Mouse (Mus musculus): ENCODE results near the gene Psma4.
A peak's percentile ranks its signal among the peaks of the same experiment; 100 is the strongest.
"Not testable (repeated sequence)": the region's sequence is repeated elsewhere in the genome, so short reads cannot be mapped to it uniquely, and the experiment has no call there.

Psma4 gene

DNA sequence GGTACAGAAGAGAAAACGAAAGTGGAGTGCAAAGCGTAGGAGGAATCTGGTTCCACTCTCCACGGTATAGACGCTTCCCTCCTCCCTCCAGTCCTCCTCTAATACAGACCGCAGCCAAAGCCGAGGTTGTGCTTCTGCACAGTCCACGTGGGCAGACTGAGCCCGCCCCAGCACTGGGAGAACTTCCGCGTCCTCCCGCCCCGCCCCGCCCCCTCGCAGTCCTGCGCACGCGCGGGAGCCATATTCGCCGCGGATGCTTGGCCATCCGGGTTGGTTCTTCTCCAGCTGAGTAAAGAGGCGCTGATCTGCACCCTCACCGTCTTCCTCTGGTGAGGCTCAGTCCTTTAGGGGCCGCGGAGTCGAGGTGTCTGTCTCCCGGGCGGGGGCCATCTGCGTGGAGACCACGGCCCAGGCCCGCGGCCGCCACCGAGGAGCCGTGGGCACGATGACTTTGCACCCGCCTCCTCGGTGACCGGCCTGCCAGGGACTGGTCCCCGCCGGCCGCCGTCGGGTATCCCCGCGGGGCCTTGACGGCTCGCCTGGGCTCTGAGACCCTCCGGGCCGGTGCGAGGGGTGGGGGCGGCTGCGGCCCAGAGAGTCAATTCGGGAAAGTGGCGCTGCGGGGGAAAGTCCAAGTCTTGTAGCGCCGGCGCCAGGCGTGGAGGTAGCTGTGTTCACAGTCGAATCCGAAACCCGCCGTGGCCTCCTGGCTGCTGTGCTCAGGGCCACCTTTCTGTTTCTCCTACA lies at the start of gene Psma4, which contains the start of gene AY074887:
Gene Psma4, plus strand, starts transcription at position 216 of the 747 bp plus-strand sequence.
Gene AY074887, minus strand, starts transcription at position 424 of the 747 bp plus-strand sequence.
- peak; percentile 74 for DNase-seq (ENCODE audit: low read depth)

DNA sequence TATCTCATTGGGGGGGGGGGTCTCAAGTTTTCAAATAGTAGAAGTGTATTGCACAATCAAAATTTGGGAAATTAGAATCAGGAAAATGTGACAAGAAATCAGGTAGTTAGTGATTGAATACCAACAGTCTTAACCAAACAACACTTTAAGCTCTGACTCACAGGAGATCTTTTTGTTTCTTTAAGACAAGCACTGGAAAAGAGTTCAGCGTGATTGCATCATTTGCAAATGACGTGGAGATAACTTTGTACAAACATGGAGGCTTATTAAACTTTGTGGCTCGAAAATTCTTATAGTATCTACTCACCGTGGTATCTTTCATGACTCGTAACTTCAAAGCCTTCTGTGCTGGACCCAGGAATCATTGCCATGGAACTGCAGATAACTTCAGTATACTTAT lies 41.1 kb upstream of the Psma4 start:
- DNase-seq (ENCODE audit: low read depth), result no peak

DNA sequence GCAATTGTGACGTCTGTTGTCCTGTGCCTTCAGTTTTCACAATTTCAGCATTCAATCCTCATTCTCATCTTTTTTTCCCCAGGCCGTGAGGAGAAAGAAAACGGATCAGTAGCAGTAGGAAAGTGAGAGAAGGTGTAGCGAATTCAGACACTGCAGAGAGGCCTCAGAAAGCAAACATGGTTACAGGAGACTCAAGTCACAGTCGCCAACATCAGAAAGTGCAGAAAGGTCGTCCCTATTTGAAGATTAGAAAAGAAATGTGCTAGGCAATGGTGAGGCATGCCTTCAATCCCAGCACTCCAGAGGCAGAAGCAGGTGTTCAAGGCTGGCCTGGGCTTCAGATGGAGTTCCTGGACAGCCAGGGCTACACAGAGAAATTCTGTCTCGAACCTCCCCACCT lies 35.0 kb upstream of the Psma4 start:
- DNase-seq (ENCODE audit: low read depth), result no peak

DNA sequence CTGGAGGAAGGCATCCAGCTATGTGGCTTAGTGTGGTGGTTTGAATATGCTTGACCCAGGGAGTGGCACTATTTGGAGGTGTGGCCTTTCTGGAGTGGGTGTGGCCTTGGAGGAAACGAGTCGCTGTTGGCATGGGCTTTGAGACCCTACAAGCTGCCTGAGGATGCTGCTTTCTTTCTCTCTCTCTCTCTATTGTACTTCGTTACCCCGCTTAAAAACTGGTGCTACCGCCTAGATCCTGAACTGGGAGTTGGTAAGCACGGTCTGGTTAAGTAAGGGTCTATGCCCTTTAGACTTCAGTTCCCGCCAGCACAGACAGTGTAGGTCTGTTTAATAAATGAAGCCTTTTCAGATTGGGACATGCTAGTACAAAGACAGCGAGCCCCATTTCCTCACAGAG lies 34.2 kb upstream of the Psma4 start:
- DNase-seq (ENCODE audit: low read depth), result no peak

DNA sequence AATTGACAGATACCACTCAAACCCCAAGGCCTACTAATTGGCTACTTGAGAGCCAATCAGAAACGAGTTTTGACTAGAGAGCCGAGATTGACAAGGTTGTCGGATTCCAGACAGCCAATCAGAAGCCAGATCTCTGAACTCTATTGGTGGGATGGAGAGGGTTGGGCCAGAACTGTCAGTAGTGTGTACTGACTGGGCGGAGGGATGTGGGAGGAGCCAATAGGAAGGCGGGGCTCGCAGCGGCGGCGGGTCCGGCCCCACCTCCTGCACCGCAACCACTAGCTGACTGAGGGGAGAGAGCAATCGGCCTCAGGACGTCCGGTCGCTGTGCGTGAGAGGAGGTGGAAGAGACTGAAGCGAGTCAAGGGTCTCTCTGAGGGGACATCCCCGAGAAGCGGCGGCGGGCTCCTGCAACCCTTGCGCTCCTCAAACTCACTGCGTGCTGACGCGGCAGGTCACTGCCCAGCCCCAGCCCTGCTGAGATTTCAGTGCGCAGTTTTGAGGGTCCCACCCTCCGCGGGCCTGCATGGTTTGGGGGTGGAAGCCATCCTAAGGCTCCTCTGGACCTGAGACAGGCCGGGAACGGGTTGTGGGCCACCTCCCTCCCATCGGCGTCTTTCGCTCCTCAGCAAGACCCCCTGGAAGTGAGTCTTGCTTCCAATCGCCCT lies 33.4 kb upstream of the Psma4 start, which contains the start of gene Hykk:
Gene Hykk, plus strand, starts transcription at position 274 of the 668 bp plus-strand sequence.
- DNase-seq (ENCODE audit: low read depth), result peak; percentile 92

DNA sequence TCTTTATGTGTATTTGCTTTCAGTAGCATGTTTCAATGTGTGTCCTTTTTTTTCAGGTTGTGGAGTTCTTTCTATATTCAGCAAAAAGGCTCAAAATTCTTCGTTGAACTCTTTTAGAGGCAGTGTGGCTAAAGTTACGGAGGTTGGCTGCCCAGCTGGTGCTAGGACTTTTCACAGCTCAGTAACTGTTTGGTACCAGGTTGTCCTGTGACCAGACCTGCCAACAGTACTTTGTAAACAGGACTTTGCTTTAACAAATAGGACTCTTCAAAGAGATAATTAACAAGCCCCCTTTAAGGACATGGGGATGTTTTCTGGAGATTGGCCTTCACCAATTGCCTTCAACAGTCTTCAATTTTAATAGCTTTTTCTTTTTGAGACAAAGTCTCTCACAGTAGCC lies 32.4 kb upstream of the Psma4 start:
- no peak for DNase-seq (ENCODE audit: low read depth)

DNA sequence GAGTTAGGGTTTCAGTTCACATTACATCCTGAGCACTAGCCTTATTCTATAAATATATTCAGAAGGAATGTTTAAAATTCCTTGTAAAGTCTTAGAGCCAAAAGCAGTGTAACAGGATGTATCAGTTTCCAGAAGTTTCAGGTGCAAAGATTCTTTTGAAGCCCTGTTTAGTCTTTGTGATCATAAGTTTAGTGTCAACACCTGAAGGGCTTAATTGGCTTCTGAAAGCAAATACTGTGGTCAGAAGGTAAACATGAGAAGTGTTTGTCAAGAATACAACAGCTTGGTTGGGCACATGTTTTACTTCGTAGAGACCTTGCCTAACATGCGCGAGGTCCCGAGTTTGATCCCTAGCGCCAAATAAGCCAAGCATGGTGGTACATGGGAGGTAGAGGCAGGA lies 31.8 kb upstream of the Psma4 start:
- DNase-seq (ENCODE audit: low read depth), result no peak

DNA sequence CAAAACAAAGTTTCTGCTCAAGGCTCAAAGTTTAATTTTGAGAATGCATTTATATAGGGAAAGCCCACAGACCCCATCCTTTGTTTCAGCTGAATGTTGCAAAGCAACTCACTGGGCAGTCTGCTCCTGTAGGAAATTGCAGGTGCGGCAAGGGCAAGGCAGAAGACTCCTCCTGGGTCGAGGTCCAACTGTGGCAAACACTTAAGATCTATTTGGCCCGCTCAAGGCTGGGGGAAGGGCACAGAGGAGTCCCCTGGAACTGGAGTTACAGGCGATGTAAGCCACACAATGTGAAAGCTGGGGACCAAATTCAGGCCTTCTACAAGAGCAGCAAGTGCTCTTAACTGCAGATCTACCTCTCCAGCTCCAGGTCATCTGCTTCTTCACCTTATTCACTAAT lies 30.6 kb upstream of the Psma4 start:
- DNase-seq (ENCODE audit: low read depth), result no peak

DNA sequence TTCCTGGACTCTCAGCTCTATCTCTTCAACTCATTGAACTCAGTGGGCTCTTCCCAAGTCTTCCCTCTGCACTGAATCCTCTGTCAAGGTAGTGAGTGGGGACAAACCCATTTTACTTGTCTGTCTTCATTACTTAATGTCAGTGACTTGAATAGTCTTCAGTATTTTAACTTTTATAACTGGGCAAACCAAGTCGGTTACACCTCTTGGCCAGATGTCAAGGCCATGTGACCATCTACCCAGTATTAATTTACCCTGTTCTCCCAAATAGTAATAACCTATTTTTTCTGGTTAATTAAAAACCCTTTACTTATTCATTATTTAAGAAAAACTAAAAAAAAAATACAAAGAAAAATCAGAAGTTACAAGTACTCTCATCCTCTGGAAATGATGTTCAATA lies 19.8 kb upstream of the Psma4 start:
- DNase-seq (ENCODE audit: low read depth), result no peak

DNA sequence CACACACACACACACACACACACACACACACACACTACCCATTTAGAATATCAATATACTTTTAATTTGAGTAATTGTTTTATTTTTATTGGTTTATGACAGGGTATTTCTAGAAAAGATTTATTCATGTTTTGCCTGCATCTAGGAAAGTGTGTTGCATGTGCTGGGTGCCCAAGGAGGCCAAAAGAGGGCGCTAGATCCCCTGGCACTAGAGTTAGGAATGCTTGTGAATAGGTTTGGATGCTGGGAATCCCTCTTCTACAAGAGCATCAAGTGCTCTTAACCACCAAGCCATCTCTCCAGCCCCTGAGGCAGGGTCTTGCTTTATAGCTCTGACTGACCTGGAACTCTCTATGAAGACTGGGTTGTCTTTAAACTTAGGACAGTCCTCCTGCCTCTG lies 18.8 kb upstream of the Psma4 start:
- DNase-seq (ENCODE audit: low read depth), result no peak

DNA sequence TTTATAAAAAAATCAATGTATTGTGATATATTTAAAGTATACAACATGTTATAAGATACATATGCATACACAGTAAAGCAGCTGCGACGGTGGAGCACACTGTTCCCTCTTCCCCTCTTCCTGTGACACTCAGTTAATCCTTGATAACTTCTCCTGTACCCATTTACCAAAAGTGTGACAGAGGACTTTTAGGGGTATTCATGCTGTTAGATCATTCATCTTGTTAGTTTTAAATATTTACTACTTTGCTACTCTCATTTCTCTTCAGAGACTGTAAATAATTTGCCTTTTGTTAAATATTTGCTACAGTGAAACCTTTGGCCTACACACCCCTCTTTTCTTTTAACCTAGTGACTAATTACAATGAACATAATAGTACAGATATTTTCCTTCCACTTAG lies 18.2 kb upstream of the Psma4 start:
- no peak for DNase-seq (ENCODE audit: low read depth)

DNA sequence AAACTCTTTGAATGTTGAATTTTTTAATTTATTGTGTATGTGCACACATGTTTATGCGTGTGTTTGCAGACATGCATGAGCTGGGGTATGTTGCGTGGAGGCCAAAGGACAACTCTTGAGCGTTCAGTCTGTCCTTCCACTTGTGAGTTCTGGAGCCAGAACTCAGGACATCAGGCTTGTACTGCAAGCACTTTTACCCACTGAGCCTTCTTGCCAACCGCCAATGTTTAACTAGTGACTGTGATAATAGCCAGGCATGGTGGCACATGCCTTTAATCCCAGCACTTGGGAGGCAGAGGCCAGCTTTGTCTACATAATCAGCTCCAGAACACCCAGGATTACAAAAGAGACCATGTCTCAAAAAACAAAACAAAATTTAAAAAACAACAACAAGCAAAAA lies 8.5 kb upstream of the Psma4 start:
- DNase-seq (ENCODE audit: low read depth), result no peak

DNA sequence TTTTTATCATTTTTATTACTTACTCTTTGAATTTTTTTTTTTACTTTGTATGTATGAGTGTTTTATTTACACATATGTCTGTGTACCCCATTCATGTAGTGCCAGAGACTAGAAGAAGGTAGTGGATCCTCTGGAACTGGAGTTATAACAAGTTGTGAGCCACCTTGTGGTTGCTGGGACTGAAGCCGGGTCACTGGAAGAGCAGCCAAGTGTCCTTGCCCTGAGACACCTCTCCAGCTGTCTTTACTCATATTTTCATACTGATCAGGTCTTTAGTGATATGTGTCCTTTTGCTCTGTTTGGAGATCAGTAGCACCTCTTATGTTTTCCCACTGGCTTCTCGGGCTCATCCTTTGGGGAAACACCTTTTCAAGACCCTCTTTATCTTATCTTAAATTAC lies 6.1 kb upstream of the Psma4 start:
- DNase-seq (ENCODE audit: low read depth), result no peak

DNA sequence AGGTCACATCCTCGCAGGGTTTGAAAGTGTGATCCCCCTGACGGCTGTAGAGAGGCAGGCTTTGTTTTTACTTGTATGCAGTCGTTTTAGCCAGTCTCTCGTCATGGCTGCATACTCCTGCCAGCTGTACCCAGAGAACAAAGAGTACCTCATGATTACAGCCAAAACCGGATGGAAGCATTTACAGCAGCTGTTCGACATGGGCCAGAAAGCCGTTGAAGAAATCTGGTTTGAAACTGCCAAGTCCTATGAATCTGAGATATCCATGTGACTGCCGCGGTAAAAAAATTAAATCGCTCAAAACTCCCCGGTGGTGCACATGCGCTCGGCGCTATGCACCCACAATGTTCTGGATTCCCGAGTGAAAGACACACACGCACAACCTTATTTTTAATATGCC lies 4.3 kb upstream of the Psma4 start:
- peak; percentile 22 for DNase-seq (ENCODE audit: low read depth)

DNA sequence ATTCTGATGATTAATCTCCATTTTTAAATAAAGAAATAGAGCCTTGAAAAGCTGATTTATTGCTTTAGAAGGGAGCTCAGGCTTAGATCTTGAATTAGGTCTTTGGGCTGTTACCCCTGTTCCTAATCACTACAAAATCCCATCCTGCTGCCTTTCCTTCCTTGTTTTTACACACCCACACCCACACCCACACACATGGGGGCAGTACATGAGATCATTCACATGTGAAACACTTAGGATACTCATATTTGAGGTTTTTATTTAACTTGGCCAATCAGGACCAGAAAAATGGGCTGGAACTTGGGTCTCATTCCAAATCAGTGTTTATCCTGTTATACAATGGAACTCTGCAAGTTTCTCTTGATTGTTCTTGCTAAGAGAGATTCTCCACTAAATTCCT lies 1.1 kb upstream of the Psma4 start:
- DNase-seq (ENCODE audit: low read depth), result no peak

DNA sequence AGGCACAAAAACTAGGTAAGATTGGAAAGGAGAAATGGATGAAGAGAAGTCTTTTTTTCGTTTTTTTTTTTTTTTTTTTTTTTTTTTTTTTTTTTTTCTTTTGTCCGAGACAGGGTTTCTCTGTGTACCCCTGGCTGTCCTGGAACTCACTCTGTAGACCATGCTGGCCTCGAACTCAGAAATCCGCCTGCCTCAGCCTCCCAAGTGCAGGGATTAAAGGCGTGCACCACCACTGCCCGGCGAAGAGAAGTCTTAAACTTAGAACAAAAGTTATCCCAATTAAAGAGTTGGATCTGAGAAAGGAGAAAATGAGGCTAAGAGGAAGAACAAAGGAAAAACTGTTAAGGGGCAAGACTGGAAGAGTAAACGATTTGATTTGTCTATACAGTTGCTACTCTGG lies 428 bp upstream of the Psma4 start:
- DNase-seq (ENCODE audit: low read depth), result not testable (repeated sequence)

DNA sequence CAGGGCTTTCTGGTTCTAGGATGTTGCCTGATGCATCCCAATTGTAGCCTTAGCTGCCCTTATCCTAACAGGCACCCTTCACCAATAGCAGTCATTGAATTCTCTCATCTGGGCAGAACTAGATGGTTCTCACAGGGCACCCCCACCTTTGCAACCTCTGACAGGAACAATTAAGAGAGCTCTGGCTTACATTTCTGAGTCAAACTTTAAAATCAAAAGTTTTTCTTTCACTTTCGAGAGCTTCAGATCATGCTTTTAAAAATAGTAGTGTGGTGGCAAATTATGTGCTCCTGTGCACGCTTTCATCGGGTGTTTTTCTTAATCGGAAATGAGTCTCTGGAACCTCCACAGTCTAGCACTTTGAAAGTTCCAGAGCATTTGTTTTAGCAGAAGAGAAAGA lies 10.5 kb downstream of the Psma4 start:
- DNase-seq (ENCODE audit: low read depth), result no peak

DNA sequence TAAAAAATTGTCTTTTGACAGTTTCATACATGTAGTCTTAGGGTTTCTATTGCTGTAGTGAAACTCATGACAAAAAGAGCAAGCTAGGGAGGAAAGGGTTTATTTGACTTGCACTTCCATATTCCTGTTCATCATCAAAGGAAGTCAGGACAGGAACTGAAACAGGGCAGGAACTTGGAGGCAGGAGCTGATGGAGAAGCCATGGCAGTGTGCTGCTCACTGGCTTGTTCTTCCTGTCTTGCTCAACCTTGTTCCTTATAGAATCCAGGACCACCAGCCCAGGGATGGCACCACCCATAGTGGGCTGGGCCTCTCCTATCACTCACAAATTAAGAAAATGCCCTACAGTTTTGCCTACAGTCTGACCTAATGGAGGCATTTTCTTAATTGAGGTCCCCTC lies 13.1 kb downstream of the Psma4 start:
- DNase-seq (ENCODE audit: low read depth), result no peak

DNA sequence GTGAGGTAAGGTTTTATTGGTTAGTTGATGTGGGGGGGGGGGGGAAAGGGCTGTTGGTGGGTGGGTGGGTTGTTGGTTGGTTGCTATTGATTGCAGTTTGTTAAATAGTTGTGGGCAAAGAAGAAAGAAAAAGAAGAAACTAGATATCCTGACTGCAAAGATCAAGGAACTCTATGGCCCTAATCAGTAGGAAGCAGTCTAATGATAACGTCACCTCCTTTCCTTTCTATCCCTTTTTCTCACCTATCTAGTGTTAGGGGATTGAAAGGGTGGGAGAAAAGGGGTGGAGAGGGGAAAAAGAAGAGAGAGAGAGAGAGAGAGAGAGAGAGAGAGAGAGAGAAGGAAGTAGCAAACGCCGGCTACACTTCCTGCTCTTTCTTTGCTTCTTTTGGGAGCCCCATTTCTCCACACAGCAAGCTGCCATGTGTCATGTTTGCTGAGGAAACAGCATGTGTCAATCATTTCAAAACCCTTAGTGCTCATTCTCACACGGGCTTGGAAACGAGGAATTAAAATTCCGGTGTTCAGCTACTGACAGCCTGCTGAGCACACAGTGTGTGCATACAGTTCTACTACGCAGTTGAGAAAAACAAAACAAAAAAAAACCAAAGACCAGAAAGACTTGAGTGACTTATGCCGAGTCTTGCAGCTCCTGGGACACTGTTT lies 19.5 kb downstream of the Psma4 start:
- DNase-seq (ENCODE audit: low read depth), result no peak

DNA sequence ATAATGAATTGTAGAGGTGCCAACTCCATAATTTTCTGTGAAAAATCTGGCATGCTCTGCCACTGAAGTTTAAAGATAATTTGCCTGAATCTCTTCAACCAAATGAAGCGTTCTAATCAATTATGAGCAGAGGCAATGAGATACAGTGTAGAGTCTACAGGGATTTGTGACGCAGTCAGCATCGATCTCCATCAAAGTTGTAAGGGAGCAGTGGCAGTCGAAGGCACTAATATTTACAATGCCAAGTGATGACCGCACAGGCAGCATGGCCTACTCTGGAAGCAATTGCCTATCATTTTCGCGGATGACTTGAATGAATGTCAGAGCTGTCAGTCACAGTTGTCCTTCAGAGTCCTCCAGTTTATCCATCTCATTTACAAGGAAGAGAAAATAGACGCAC lies 30.1 kb downstream of the Psma4 start, which contains the start of gene Chrna5:
Gene Chrna5, plus strand, starts transcription at position 207 of the 400 bp plus-strand sequence.
- DNase-seq (ENCODE audit: low read depth), result no peak

DNA sequence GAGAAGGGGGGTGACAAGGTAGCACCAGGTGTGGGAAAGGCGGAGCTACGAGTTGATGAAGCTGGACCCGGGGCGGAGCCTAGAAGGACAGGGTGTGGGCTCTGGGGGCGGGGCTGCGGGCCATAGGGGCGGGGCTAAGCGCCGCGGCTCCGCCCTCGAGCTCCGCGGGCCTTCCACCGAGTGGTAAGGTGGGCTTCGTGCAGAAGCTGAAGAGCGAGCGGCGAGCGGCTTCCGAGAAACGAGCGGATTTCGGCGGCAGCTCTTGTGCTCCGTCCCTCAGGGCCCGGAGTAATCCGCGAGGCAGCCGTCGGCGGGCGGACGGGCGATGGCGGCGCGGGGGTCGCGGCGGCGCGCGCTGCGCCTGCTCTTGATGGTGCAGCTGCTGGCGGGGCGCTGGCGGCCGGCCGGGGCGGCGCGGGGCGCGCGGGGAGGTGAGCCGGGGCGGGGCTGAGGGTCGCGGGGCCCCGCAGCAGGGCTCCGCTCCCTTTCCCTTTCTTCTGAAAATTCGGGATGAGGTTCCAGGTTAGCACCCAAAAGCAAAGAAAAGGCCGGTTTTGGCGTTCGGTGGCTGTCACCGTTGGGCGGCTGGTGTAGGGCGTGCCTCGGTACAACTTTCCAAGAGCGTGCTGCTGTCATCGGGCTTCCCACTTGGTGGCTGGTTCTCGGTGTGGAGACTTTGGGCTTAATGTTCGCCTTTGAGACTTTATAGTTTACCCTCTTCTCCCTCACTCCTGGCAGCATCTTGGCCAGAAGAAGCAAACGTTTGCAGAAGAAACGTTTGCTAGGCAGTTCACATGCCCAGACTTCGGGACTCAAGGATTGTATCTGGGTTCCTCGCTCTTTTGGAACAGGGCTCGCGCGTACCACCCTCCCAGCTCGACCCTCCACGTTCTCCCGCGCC lies 31.0 kb downstream of the Psma4 start:
- no peak for DNase-seq (ENCODE audit: low read depth)

DNA sequence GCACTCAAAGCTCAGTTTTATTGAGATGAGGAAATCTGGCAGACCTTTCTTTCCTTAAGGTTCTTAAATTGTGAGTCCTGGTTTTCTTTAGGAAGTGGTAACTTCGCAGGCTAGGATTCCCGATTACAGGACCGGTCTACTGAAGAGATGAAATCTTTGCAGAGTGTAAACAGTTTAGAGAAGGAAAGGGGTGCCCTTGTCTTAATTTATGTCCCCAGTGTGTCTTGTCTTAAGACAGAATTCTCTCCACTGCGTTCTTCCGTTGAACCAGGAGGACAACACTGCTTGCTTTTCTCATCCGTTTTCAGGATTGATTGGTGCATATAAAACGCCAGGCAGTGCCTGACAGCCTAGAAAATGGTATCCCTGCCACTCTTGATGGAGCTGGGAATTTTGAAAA lies 31.8 kb downstream of the Psma4 start:
- DNase-seq (ENCODE audit: low read depth), result no peak

Measured in fibroblast of lung, adult 2 months (primary cell).